Mouse (Mus musculus) lung, postnatal 0 days (tissue): Measurements from ENCODE around the gene Ica1l. TPM values are rescaled to one million over a fixed set of nuclear protein-coding genes. Genes with fewer than 3 reads are reported as not detected.
A peak's percentile ranks its signal among the peaks of the same experiment; 100 is the strongest.

Source experiments
- ATAC-seq: fragments of 200-750 bp; cut with Nextera tagmentation; 2 replicates; pipeline ENCODE4 v1.8.0; 2017; ENCODE audit warnings: moderate library complexity
- DNase-seq: peaks from one replicate; pipeline ENCODE4 v3.0.0-alpha.2; 2016; ENCODE audit warnings: low spot score
- H3K27ac ChIP-seq: fragments of 300-500 bp; sonication (generic); 2 replicates; pipeline ENCODE4 v1.5.1; 2014; ENCODE audit warnings: antibody characterized with exemption, mild to moderate bottlenecking, low read length, mixed read lengths
- H3K27me3 ChIP-seq: fragments of 300-500 bp; sonication (generic); replicated peaks from 2 replicates; pipeline ENCODE4 v1.6.1; 2014; ENCODE audit warnings: low read length, mixed read lengths; ENCODE audit not compliant: insufficient read depth
- H3K36me3 ChIP-seq: fragments of 300-500 bp; sonication (generic); 2 replicates; pipeline ENCODE4 v1.6.1; 2014; ENCODE audit warnings: low read length, mixed read lengths; ENCODE audit not compliant: insufficient read depth
- H3K4me1 ChIP-seq: fragments of 300-500 bp; sonication (generic); 2 replicates; pipeline ENCODE4 v1.6.1; 2014; ENCODE audit warnings: antibody characterized with exemption, low read depth, low read length, mixed read lengths; ENCODE audit not compliant: insufficient read depth
- H3K4me2 ChIP-seq: fragments of 300-500 bp; sonication (generic); replicated peaks from 2 replicates; pipeline ENCODE4 v1.6.1; 2014; ENCODE audit warnings: low read depth, mild to moderate bottlenecking, low read length, moderate library complexity, mixed read lengths
- H3K4me3 ChIP-seq: fragments of 300-500 bp; sonication (generic); 2 replicates; pipeline ENCODE4 v1.5.1; 2014; ENCODE audit warnings: low read depth, low read length
- H3K9ac ChIP-seq: fragments of 300-500 bp; sonication (generic); replicated peaks from 2 replicates; pipeline ENCODE4 v1.6.1; 2014; ENCODE audit warnings: low read depth, mild to moderate bottlenecking
- H3K9me3 ChIP-seq: fragments of 300-500 bp; sonication (generic); 2 replicates; pipeline ENCODE4 v1.6.1; 2016; ENCODE audit warnings: low read length, mixed read lengths
- CTCF ChIP-seq: IDR thresholded peaks from 2 replicates; pipeline ENCODE4 v1.5.1; 2016; ENCODE audit warnings: antibody characterized with exemption, mild to moderate bottlenecking
- EP300 ChIP-seq: IDR thresholded peaks from 2 replicates; pipeline ENCODE4 v1.6.1; 2016; ENCODE audit warnings: antibody characterized with exemption, mild to moderate bottlenecking, control low read depth
- WGBS: fragments of 180-500 bp; shearing (Covaris S2); extraction: QIAGEN DNeasy Blood & Tissue Kit; methylation state at CpG from one replicate; pipeline ENCODE4 v1.1.7; 2014; 5-methylcytosine and 5-hydroxymethylcytosine counted together
- polyA plus RNA-seq: library from polyadenylated mRNA; unstranded; fragments of >200 nt; fragmentation: Nextera tagmentation; extraction: Ambion mirVana; gene quantifications from 2 replicates; pipeline ENCODE4 v1.2.1, GENCODE M21; 2015

Ica1l gene
- polyA plus RNA-seq, 1 experiment from 2014 or later = 0.62 TPM

DNA sequence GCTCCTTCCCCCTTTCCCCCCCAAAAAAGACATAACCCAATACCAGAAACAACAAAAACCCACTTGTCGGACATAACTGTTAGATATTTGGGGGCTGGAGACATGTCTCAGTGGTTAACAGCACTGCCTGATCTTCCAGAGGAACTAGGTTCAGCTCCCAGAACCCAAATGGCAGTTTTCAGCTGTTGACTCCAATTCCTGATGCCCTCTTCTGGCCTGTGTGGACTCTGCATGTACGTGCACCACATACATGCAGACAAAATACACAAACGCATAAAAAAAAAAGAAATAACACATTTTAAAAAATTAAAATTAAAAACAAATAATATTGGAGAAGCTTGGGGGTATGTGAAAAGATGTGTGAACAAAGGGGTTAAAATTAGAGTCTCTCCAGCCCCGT is 75.7 kb downstream of the Ica1l start:
- no peak for ATAC-seq
- DNase-seq = peak; percentile 49
- Histone ChIP-seq H3K36me3 (peaks cover 24% of the 10 kb centered on the region), H3K27me3 (no peaks in the 10 kb centered on the region), H3K9ac (no peak overlapping the region), H3K4me3 (no peak overlapping the region), H3K27ac (no peak overlapping the region), H3K9me3 (no peaks in the 10 kb centered on the region), H3K4me1 (no peaks in the 10 kb centered on the region), H3K4me2 (no peak overlapping the region)
- peak; percentile 68 for TF ChIP-seq CTCF
- TF ChIP-seq EP300 = no peak
- 87% methylated on average over 4 of the region's 4 CpGs for WGBS

DNA sequence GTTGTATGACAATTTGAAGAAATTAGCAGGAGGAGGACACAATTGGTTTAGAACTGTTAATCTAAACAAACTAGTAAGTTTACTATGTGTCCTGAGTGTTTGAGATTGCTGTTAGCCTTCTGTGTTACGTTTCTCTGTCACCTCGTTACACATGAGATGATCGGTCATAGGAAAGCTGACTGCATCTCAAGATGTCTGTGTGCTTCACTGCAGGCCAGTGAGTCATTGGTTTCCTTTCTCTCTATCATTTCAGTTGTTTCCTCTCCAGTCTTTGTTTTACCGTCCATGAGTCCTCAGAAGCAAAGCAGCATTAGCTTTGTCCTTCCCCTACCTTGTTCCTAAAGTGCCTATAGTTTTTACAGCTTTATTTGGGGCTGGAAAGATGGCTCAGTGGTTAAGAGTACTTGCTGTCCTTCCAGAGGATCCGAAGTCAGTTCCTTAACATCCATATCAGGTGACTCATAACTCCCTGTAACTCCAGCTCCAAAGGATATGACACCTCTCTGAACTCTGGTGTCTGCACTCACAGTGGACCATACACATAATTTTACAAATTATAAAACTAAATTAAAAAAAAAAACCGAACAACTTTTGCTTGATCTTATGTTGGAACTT is 76.7 kb downstream of the Ica1l start:
- Histone ChIP-seq H3K27me3 (no peaks in the 10 kb centered on the region), H3K4me1 (no peaks in the 10 kb centered on the region), H3K9me3 (no peaks in the 10 kb centered on the region), H3K4me2 (no peak overlapping the region), H3K36me3 (peaks cover 21% of the 10 kb centered on the region), H3K4me3 (no peak overlapping the region), H3K9ac (no peak overlapping the region), H3K27ac (no peak overlapping the region)
- TF ChIP-seq EP300 (no peak), CTCF (no peak)
- WGBS = 58% methylated on average over 6 of the region's 6 CpGs
- ATAC-seq (no peak), DNase-seq (peak; percentile 26)

DNA sequence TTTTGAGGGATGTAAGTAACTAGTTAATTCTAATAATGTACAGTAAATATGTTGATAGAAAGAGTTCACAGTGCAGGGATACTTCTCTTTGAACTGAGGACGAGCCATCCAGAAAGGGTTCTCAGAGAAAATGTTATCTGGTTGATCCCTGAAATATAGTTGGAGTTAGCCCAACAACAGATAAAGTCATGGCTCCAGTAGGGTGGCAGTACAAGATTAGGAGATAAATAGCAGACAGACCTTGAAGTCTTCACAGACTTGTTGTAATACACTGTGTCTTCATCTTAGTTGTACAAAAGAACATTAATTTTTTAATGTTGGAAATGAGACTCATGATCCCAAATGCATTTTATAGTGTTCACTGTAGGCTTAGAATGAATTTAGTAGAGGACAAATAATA is 83.0 kb downstream of the Ica1l start:
- TF ChIP-seq EP300 (no peak), CTCF (no peak)
- Histone ChIP-seq H3K27me3 (no peaks in the 10 kb centered on the region), H3K4me1 (no peaks in the 10 kb centered on the region), H3K9ac (no peak overlapping the region), H3K4me2 (no peak overlapping the region), H3K4me3 (no peak overlapping the region), H3K27ac (no peak overlapping the region), H3K36me3 (peaks cover 22% of the 10 kb centered on the region; the same call in 1 of the 2 replicates), H3K9me3 (no peaks in the 10 kb centered on the region)
- WGBS = 85% methylated on average over 1 of the region's 1 CpGs
- ATAC-seq (no peak), DNase-seq (no peak)

DNA sequence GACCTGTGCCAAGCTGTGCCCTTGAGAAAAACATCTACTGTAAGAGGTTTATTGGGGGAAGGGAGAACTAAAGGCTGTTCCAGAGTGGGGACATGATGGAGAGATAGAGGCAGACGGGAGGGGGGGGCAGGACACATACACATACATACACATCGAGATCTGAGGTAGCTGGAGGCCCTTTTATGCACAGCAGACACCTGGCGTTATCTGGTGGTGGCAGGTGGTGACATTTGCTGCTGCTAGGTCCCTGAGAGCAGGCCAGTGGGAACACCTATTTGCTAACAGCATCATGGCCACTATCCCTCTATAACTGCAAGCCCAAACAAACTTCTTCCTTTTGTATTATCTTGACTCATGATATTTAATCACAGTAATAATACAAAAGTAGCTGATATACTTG is 85.8 kb downstream of the Ica1l start:
- Histone ChIP-seq H3K36me3 (peaks cover 16% of the 10 kb centered on the region; the same call in 1 of the 2 replicates), H3K27me3 (no peaks in the 10 kb centered on the region), H3K4me2 (no peak overlapping the region), H3K9me3 (no peaks in the 10 kb centered on the region), H3K4me3 (no peak overlapping the region), H3K4me1 (no peaks in the 10 kb centered on the region), H3K9ac (no peak overlapping the region), H3K27ac (no peak overlapping the region)
- 65% methylated on average over 3 of the region's 3 CpGs for WGBS
- DNase-seq (no peak), ATAC-seq (no peak)
- TF ChIP-seq EP300 (no peak), CTCF (no peak)

DNA sequence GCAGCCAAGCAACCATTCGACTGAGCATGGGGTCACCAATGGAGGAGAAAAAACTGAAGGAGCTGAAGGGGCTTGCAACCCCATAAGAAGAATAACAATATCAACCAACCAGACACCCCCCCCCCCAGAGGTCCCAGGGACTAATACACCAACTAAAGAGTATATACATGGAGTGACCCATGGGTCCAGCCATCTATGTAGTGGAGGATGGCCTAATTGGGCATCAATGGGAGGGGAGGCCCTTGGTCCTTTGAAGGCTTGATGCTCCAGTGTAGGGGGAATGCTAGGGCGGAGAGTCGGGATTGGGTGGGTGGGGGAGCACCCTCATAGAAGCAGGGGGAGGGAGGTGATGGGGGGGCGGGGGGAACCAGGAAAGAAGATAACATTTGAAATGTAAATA is 95.5 kb downstream of the Ica1l start:
- TF ChIP-seq EP300 (no peak), CTCF (no peak)
- ATAC-seq = no peak
- Histone ChIP-seq H3K36me3 (peaks cover 9% of the 10 kb centered on the region; the same call in 1 of the 2 replicates), H3K4me1 (peaks cover 6% of the 10 kb centered on the region; the same call in 1 of the 2 replicates), H3K4me2 (no peak overlapping the region), H3K9ac (no peak overlapping the region), H3K9me3 (no peaks in the 10 kb centered on the region), H3K4me3 (no peak overlapping the region), H3K27ac (no peak overlapping the region), H3K27me3 (no peaks in the 10 kb centered on the region)
- WGBS = 98% methylated on average over 4 of the region's 4 CpGs
- DNase-seq = no peak

DNA sequence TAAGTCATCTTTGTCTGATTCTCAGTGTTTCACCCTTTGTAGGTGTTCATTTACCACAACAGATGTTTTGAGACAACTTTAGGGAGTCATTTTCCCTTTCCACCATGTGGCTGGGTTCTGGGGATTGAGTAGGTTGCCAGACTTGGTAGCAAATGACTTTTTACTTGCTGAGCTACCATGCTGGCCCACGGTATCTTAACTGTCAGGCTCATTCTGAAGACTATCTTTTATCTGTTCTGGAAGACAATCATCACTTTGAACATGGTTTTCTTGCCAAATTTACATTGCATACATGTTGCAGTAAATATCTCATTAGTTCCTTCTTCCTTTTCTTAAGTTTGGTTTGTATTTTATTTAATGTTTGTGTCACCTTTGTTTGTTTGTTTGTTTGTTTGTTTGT is 97.0 kb downstream of the Ica1l start:
- Histone ChIP-seq H3K27me3 (no peaks in the 10 kb centered on the region), H3K36me3 (peaks cover 9% of the 10 kb centered on the region; the same call in 1 of the 2 replicates), H3K9ac (no peak overlapping the region), H3K4me2 (no peak overlapping the region), H3K9me3 (no peaks in the 10 kb centered on the region), H3K27ac (no peak overlapping the region), H3K4me1 (peaks cover 13% of the 10 kb centered on the region; the same call in 1 of the 2 replicates), H3K4me3 (no peak overlapping the region)
- ATAC-seq (no peak), DNase-seq (no peak)
- TF ChIP-seq CTCF (no peak), EP300 (no peak)
- 69% methylated on average over 1 of the region's 1 CpGs for WGBS
